Mouse (Mus musculus) forebrain, embryonic 10.5 days (tissue): ENCODE results near the gene Sgk1. TPM values are rescaled to one million over a fixed set of nuclear protein-coding genes. Genes with fewer than 3 reads are reported as not detected.
"Not testable (repeated sequence)": the region's sequence is repeated elsewhere in the genome, so short reads cannot be mapped to it uniquely, and the experiment has no call there.

Source experiments
- DNase-seq: peaks from one replicate; pipeline ENCODE4 v3.0.0-alpha.2; 2017; ENCODE audit warnings: low spot score; ENCODE audit errors: extremely low spot score
- H3K27ac ChIP-seq: fragments of 300-500 bp; sonication (generic); 2 replicates; pipeline ENCODE4 v1.5.1; 2016; ENCODE audit warnings: mild to moderate bottlenecking
- H3K27me3 ChIP-seq: fragments of 300-500 bp; sonication (generic); 2 replicates; pipeline ENCODE4 v1.6.1; 2016; ENCODE audit warnings: mild to moderate bottlenecking; ENCODE audit not compliant: poor library complexity, severe bottlenecking
- H3K36me3 ChIP-seq: fragments of 300-500 bp; sonication (generic); replicated peaks from 2 replicates; pipeline ENCODE4 v1.6.1; 2016; ENCODE audit warnings: mild to moderate bottlenecking, moderate library complexity
- H3K4me1 ChIP-seq: fragments of 300-500 bp; sonication (generic); 2 replicates; pipeline ENCODE4 v1.6.1; 2016
- H3K4me3 ChIP-seq: fragments of 300-500 bp; sonication (generic); 2 replicates; pipeline ENCODE4 v1.5.1; 2016; ENCODE audit warnings: mild to moderate bottlenecking, moderate library complexity
- H3K9me3 ChIP-seq: fragments of 300-500 bp; sonication (generic); 2 replicates; pipeline ENCODE4 v1.6.1; 2016; ENCODE audit warnings: mild to moderate bottlenecking, moderate library complexity
- WGBS: fragments of 180-500 bp; shearing (Covaris S2); methylation state at CpG from one replicate; pipeline ENCODE4 v1.1.7; 2016; 5-methylcytosine and 5-hydroxymethylcytosine counted together
- polyA plus RNA-seq: library from polyadenylated mRNA; unstranded; fragments of >200 nt; fragmentation: Nextera tagmentation; extraction: Ambion mirVana; gene quantifications from 2 replicates; pipeline ENCODE4 v1.2.1, GENCODE M21; 2016

Sgk1 gene
- polyA plus RNA-seq, 1 experiment from 2014 or later: 17.8 TPM

- no peaks in the 10 kb centered on the region for H3K36me3 ChIP-seq
- no peak overlapping the region for H3K4me3 ChIP-seq
- no peak overlapping the region for H3K27ac ChIP-seq
- peaks cover 46% of the 10 kb centered on the region for H3K27me3 ChIP-seq
- H3K9me3 ChIP-seq: no peaks in the 10 kb centered on the region
- no peak for DNase-seq
- peaks cover 45% of the 10 kb centered on the region for H3K4me1 ChIP-seq
- WGBS: 57% methylated on average over 3 of the region's 3 CpGs
Measured at GRCm38 (mm10) chr10:21884534-21884933, 2.5 kb downstream of the Sgk1 start.

- no peaks in the 10 kb centered on the region for H3K36me3 ChIP-seq
- peaks cover 9% of the 10 kb centered on the region for H3K27me3 ChIP-seq
- H3K4me1 ChIP-seq: peaks cover 17% of the 10 kb centered on the region
- no peak overlapping the region for H3K4me3 ChIP-seq
- WGBS: 63% methylated on average over 3 of the region's 3 CpGs
- no peak overlapping the region for H3K27ac ChIP-seq
- peaks cover 3% of the 10 kb centered on the region; the same call in 1 of the 2 replicates for H3K9me3 ChIP-seq
- no peak for DNase-seq
Measured at GRCm38 (mm10) chr10:21889141-21889765, 7.3 kb downstream of the Sgk1 start.

GRCm38 (mm10) chr10:21890293-21890692 lies 8.3 kb downstream of the Sgk1 start:
- Histone ChIP-seq H3K27me3 (peaks cover 4% of the 10 kb centered on the region; the same call in 1 of the 2 replicates), H3K4me3 (no peak overlapping the region), H3K36me3 (no peaks in the 10 kb centered on the region), H3K4me1 (peaks cover 9% of the 10 kb centered on the region), H3K27ac (no peak overlapping the region), H3K9me3 (peaks cover 3% of the 10 kb centered on the region; the same call in 1 of the 2 replicates)
- no peak for DNase-seq
- 91% methylated on average over 4 of the region's 4 CpGs for WGBS

GRCm38 (mm10) chr10:21891442-21891841 lies 9.5 kb downstream of the Sgk1 start:
- Histone ChIP-seq H3K4me1 (peaks cover 8% of the 10 kb centered on the region), H3K27me3 (no peaks in the 10 kb centered on the region), H3K27ac (no peak overlapping the region), H3K4me3 (no peak overlapping the region), H3K9me3 (peaks cover 3% of the 10 kb centered on the region; the same call in 1 of the 2 replicates), H3K36me3 (no peaks in the 10 kb centered on the region)
- WGBS: 78% methylated on average over 7 of the region's 7 CpGs
- no peak for DNase-seq

GRCm38 (mm10) chr10:21892104-21892503 lies 10.1 kb downstream of the Sgk1 start:
- WGBS: 86% methylated on average over 4 of the region's 4 CpGs
- H3K27ac ChIP-seq: no peak overlapping the region
- H3K27me3 ChIP-seq: no peaks in the 10 kb centered on the region
- H3K4me1 ChIP-seq: peaks cover 8% of the 10 kb centered on the region
- H3K9me3 ChIP-seq: peaks cover 3% of the 10 kb centered on the region; the same call in 1 of the 2 replicates
- H3K4me3 ChIP-seq: no peak overlapping the region
- no peak for DNase-seq
- H3K36me3 ChIP-seq: no peaks in the 10 kb centered on the region

- H3K4me3 ChIP-seq: no peak overlapping the region
- H3K27ac ChIP-seq: no peak overlapping the region
- no peaks in the 10 kb centered on the region for H3K36me3 ChIP-seq
- DNase-seq: no peak
- WGBS: 91% methylated on average over 4 of the region's 4 CpGs
- H3K4me1 ChIP-seq: no peaks in the 10 kb centered on the region
- H3K9me3 ChIP-seq: peaks cover 2% of the 10 kb centered on the region; the same call in 1 of the 2 replicates
- no peaks in the 10 kb centered on the region for H3K27me3 ChIP-seq
Measured at GRCm38 (mm10) chr10:21898417-21898816, 16.4 kb downstream of the Sgk1 start.

- H3K4me3 ChIP-seq, DNase-seq, H3K36me3 ChIP-seq, H3K27ac ChIP-seq, H3K9me3 ChIP-seq, H3K27me3 ChIP-seq, H3K4me1 ChIP-seq: not testable (repeated sequence)
- 94% methylated on average over 17 of the region's 17 CpGs for WGBS
Measured at GRCm38 (mm10) chr10:21898851-21899250, 16.9 kb downstream of the Sgk1 start.

- no peak for DNase-seq
- 92% methylated on average over 3 of the region's 3 CpGs for WGBS
- no peak overlapping the region for H3K27ac ChIP-seq
Measured at GRCm38 (mm10) chr10:21899397-21899796, 17.4 kb downstream of the Sgk1 start.

GRCm38 (mm10) chr10:21902152-21903140 lies 20.5 kb downstream of the Sgk1 start:
- Histone ChIP-seq H3K4me1 (0 out of 2 replicates have a peak, but pooled peaks cover 7% of the 10 kb centered on the region), H3K27ac (no peak overlapping the region), H3K27me3 (no peaks in the 10 kb centered on the region), H3K4me3 (no peak overlapping the region), H3K36me3 (no peaks in the 10 kb centered on the region), H3K9me3 (no peaks in the 10 kb centered on the region)
- WGBS: 92% methylated on average over 10 of the region's 10 CpGs
- DNase-seq: no peak

More at GRCm38 (mm10) chr10:21899397-21899796, 17.4 kb downstream of the Sgk1 start:
- no peaks in the 10 kb centered on the region for H3K36me3 ChIP-seq
- H3K4me3 ChIP-seq: no peak overlapping the region
- H3K27me3 ChIP-seq: no peaks in the 10 kb centered on the region
- H3K9me3 ChIP-seq: no peaks in the 10 kb centered on the region
- no peaks in the 10 kb centered on the region for H3K4me1 ChIP-seq

GRCm38 (mm10) chr10:21904151-21904550 lies 22.2 kb downstream of the Sgk1 start:
- 0 out of 2 replicates have a peak, but pooled peaks cover 7% of the 10 kb centered on the region for H3K4me1 ChIP-seq
- no peaks in the 10 kb centered on the region for H3K9me3 ChIP-seq
- H3K36me3 ChIP-seq: no peaks in the 10 kb centered on the region
- H3K27me3 ChIP-seq: no peaks in the 10 kb centered on the region
- no peak overlapping the region for H3K27ac ChIP-seq
- H3K4me3 ChIP-seq: no peak overlapping the region
- DNase-seq: no peak
- 78% methylated on average over 2 of the region's 2 CpGs for WGBS

- 100% methylated on average over 1 of the region's 1 CpGs for WGBS
- DNase-seq: no peak
- Histone ChIP-seq H3K9me3 (no peaks in the 10 kb centered on the region), H3K27ac (no peak overlapping the region), H3K27me3 (no peaks in the 10 kb centered on the region), H3K4me3 (no peak overlapping the region), H3K36me3 (no peaks in the 10 kb centered on the region), H3K4me1 (0 out of 2 replicates have a peak, but pooled peaks cover 7% of the 10 kb centered on the region)
Measured at GRCm38 (mm10) chr10:21905616-21906015, 23.6 kb downstream of the Sgk1 start.

- no peak for DNase-seq
- no peak overlapping the region for H3K27ac ChIP-seq
- no peak overlapping the region for H3K4me3 ChIP-seq
Measured at GRCm38 (mm10) chr10:21906894-21907446, 25.0 kb downstream of the Sgk1 start.

More at GRCm38 (mm10) chr10:21906894-21907446, 25.0 kb downstream of the Sgk1 start:
- Histone ChIP-seq H3K36me3 (no peaks in the 10 kb centered on the region), H3K9me3 (no peaks in the 10 kb centered on the region), H3K27me3 (no peaks in the 10 kb centered on the region), H3K4me1 (0 out of 2 replicates have a peak, but pooled peaks cover 7% of the 10 kb centered on the region)
- 17% methylated on average over 5 of the region's 5 CpGs for WGBS
